Mouse (Mus musculus) right cerebral cortex, postnatal 36 days (tissue): Measurements from ENCODE around the gene Pde8a.
"Not testable (repeated sequence)": the region's sequence is repeated elsewhere in the genome, so short reads cannot be mapped to it uniquely, and the experiment has no call there.

Source experiments
- DNase-seq, 2 experiments: peaks; one replicate each; pipeline ENCODE4 v3.0.0; 2022; ENCODE audit warnings: low spot score in 2 of 2, mixed read lengths in 1 of 2

The Pde8a gene

GRCm38 (mm10) chr7:81213347-81214152 lies at the start of gene Pde8a:
TSS of gene Pde8a (plus strand) at chr7:81213596.
- no peak for DNase-seq

GRCm38 (mm10) chr7:81164411-81164810 lies 49.0 kb upstream of the Pde8a start:
- DNase-seq, result no peak

GRCm38 (mm10) chr7:81167124-81167523 lies 46.3 kb upstream of the Pde8a start:
- DNase-seq, result no peak

- no peak for DNase-seq
Observed at GRCm38 (mm10) chr7:81169351-81169750, 44.0 kb upstream of the Pde8a start.

GRCm38 (mm10) chr7:81173931-81174330 lies 39.5 kb upstream of the Pde8a start:
- DNase-seq, result no peak

GRCm38 (mm10) chr7:81174654-81175053 lies 38.7 kb upstream of the Pde8a start:
- DNase-seq, result no peak

- no peak for DNase-seq
Observed at GRCm38 (mm10) chr7:81176187-81176769, 37.1 kb upstream of the Pde8a start.

GRCm38 (mm10) chr7:81179494-81179893 lies 33.9 kb upstream of the Pde8a start:
- DNase-seq, result peak; percentile 20 to 28

GRCm38 (mm10) chr7:81182492-81183175 lies 30.8 kb upstream of the Pde8a start:
- no peak for DNase-seq

- no peak for DNase-seq
Observed at GRCm38 (mm10) chr7:81183181-81183580, 30.2 kb upstream of the Pde8a start.

GRCm38 (mm10) chr7:81184136-81184535 lies 29.3 kb upstream of the Pde8a start:
- DNase-seq, result no peak

- no peak for DNase-seq
Observed at GRCm38 (mm10) chr7:81184651-81185050, 28.7 kb upstream of the Pde8a start.

- DNase-seq, result not testable (repeated sequence)
Observed at GRCm38 (mm10) chr7:81186036-81186435, 27.4 kb upstream of the Pde8a start.

GRCm38 (mm10) chr7:81189180-81189579 lies 24.2 kb upstream of the Pde8a start:
- DNase-seq, result no peak

- DNase-seq, result no peak
Observed at GRCm38 (mm10) chr7:81195509-81195908, 17.9 kb upstream of the Pde8a start.

GRCm38 (mm10) chr7:81196796-81197195 lies 16.6 kb upstream of the Pde8a start:
- DNase-seq, result no peak

GRCm38 (mm10) chr7:81198538-81198937 lies 14.9 kb upstream of the Pde8a start:
- DNase-seq, result no peak

- DNase-seq, result no peak
Observed at GRCm38 (mm10) chr7:81199109-81199508, 14.3 kb upstream of the Pde8a start.

GRCm38 (mm10) chr7:81199757-81200156 lies 13.6 kb upstream of the Pde8a start:
- no peak for DNase-seq

GRCm38 (mm10) chr7:81202389-81202788 lies 11.0 kb upstream of the Pde8a start:
- DNase-seq, result no peak

GRCm38 (mm10) chr7:81203576-81203975 lies 9.8 kb upstream of the Pde8a start:
- DNase-seq, result not testable (repeated sequence)

GRCm38 (mm10) chr7:81208944-81209343 lies 4.5 kb upstream of the Pde8a start:
- DNase-seq, result peak in 1 of 2 experiments; percentile 10
